Mouse (Mus musculus) neutrophil, adult 5-6 weeks (primary cell): ENCODE data around the gene Cpeb2. TPM values are rescaled to one million over a fixed set of nuclear protein-coding genes. Genes with fewer than 3 reads are reported as not detected.

Source experiments
- ATAC-seq: fragments of 151-379, 151-347 bp; 2 replicates; pipeline ENCODE4 v1.8.0; 2017; ENCODE audit warnings: mild to moderate bottlenecking, moderate TSS enrichment; ENCODE audit not compliant: insufficient number of reproducible peaks, poor library complexity, low FRiP score, severe bottlenecking; ENCODE audit errors: extremely low read depth
- total RNA-seq: library from RNA; stranded (forward); fragments of 200-1000 nt; gene quantifications from 2 replicates; pipeline ENCODE4 v1.2.3, GENCODE M21; 2017

Cpeb2 gene
- total RNA-seq, result 23.0 and 29.1 TPM in 2 replicates

DNA sequence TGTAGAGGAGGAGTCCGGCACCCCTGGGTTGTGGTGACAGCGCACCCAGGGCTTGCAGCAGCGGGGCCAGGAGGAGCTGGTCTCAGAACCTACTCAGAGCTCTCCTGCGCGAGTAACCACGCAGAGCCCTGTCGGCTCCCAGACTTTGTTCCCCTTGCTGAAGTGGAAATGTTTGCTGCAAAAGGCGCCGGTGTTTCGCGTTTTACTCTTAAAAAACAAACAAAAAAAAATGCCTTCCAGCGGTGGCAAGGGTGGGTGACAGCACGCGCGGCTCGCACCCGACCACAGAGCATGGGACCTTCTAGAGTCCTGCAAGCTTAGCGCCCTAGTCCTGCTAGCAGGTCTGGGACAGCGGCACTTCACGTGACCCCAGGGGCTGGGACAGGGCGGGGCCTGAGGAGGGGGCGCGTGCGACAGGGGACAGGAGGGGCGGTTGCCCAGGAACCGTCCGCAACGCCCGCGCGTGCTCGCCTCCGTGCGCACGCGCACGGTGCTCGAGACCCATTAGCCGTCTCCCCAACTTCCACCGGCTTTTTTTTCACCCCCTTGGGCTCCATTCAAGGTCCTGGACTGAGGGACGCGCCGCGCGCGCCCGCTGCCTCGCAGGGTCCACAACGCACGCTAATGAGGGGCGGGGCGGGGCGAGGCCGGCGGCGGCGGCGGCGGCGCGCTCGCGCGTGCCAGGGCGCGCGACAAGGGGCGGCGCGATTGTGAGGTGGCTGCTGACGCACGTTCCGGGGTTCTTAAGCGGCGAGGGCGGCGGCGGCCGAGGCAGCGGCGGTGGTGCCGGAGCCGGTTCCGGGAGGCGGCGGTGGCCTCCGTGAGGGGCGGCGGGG lies at the start of gene Cpeb2:
Gene Cpeb2 (plus strand): TSS at position 691 of the 836 bp plus-strand sequence.
- ATAC-seq, result peak; percentile 47

DNA sequence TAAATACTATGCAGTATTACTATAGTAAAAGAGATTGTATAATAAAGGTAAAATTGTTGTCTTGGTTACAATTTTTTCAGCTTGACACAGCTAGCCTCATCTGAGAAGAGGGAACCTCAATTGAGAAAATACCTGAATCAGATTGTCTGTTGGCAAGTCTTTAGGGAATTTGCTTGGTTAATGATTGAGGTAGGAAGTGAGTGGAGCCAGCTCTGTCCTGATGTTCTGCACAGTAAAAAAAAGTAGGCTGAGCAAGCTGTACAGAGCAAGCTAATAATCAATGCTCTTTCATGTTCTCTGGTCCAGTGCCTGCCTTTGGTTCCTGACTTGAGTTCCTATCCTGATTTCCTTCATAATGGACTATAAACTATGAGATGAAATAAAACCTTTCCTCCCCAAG lies 49.4 kb upstream of the Cpeb2 start:
- ATAC-seq, result no peak

DNA sequence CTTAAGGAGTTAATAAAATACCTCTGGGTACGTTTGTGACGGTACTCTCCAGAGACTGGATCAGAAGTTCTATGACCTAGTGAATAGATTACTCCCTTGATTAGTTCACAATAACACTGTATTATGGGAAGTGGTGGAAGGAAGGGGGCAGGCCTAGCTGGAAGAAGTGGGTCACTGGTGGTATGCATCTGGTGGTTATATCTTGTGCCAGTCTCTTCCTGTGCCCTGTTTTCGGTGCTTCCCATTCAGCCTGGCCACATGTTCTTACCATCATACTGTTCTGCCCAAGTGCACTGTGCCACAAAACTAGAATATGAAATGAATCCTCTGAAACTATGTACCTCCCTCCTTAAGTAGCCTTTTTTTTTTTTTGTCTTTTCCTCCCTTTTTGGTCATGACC lies 48.1 kb upstream of the Cpeb2 start:
- no peak for ATAC-seq

DNA sequence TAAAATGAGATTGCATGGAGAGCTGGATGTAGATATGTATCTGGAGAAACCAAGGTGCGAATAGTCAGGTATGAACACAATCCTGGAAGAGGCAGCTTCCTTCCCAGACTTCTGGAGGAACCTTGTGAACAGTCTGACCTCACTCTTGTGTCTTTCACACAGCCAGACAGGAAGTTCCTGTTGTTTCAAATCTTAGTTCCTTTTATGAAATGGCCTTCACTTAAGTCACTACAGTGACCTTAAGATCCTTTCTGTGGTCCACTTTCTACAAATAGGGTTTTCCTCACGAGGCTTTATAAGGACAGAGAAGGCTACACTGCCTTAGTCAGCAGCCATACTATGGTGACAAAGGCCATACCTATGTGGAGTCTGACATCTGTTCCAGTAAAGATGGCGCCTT lies 47.5 kb upstream of the Cpeb2 start:
- ATAC-seq, result peak; percentile 48; the same call in 1 of the 2 replicates

DNA sequence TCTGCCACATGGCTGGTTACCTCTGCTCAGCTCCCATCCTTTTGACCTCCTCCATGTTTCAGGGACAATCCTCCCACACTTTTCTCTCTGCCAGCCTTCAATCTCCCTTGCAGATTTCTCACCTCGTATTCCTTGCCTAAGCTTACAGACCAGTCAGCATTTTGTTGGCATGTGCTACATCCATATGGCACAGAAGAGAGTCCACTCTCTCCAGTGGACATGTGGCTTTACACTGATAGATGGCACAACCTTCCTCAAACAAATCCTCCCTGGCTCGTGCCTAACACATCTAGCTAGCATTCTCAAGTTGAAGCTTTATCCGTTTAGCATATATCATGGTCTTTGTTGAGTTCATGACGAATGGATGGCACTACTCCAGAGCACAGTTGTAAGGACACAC lies 32.3 kb upstream of the Cpeb2 start:
- ATAC-seq, result no peak

GRCm38 (mm10) chr5:43206495-43207053 lies 26.4 kb upstream of the Cpeb2 start:
- ATAC-seq, result 0 out of 2 replicates have a peak, but pooled peaks have one; percentile 26

DNA sequence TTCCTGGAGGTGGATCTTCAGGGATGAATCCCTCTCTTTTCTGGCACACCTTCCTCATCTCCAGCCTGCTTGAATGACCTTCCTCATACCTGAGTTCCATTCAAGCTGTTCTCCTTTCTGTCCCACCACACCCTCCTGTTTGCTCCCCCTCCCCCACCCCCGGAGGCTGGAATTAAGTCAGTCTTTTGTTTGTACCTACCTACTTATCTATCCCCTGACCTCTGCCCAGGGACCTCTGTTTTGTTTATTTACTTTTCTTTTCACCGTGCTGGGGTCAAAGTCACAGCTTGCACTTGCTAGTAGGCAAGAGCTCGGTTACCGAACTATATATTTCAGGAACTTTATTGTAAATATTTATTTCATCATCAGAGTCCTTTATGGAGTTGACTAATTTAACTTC lies 15.5 kb upstream of the Cpeb2 start:
- no peak for ATAC-seq

- 0 out of 2 replicates have a peak, but pooled peaks have one; percentile 13 for ATAC-seq
Observed at GRCm38 (mm10) chr5:43217987-43218846, 14.8 kb upstream of the Cpeb2 start.

- no peak for ATAC-seq
Observed at GRCm38 (mm10) chr5:43218847-43219132, 14.2 kb upstream of the Cpeb2 start.

- no peak for ATAC-seq
Observed at GRCm38 (mm10) chr5:43223359-43223758, 9.6 kb upstream of the Cpeb2 start.

DNA sequence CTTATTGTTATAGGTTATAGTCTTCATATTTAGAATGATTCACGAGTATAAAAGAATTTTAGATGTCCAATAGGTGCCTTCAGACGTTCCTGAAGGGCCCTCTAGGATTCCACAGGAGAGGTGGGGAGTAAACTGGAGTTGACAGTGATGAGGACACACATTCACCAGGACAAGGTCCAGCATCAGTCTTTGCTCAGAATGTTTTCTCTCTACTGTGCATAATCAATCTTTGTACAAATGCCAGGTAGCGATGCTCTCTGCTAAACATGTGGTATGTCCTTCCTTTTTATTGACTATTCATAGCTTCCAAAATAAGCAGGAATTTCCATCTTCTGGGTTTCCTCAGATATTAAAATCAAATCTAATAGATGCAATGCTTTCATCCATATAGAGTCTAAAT lies 8.7 kb upstream of the Cpeb2 start:
- ATAC-seq, result no peak

DNA sequence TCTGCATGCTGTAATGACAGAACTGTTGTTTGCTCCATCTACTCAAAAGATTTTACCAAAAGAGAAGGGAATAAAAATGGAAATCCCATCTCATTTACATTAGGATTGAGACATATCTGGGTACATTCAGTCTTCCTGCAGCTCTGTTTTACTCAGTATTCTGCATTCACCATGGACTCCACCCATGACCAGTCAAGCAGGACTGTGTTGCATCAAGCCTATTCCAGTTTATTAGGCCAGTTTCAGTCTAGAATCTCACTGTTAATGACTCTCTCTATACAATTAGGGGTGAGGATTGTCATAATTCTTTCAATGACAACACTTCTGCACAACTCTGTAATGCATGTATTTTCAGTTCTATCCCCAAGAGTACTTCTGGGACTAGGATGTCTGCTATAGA lies 6.8 kb upstream of the Cpeb2 start:
- no peak for ATAC-seq

GRCm38 (mm10) chr5:43227607-43228006 lies 5.4 kb upstream of the Cpeb2 start:
- no peak for ATAC-seq

GRCm38 (mm10) chr5:43231061-43231460 lies 1.9 kb upstream of the Cpeb2 start:
- no peak for ATAC-seq

DNA sequence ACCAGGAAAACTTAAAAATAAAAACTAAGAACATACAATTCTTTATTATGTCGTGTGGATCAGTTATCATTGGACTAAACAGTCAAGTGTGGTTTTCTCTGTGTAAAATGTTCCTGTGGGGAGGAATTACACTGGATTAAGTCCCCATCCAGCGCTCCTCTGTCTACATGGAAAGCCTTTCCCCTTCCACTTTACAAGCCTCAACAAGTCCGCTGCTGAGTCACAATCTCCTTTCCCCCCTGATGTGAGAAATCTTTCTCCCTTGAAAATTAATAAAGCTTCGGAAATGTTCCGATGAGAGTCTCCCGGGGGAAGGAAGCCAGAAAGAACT lies 856 bp upstream of the Cpeb2 start:
- no peak for ATAC-seq

- peak; percentile 67 for ATAC-seq
Observed at GRCm38 (mm10) chr5:43233316-43234181, 579 bp downstream of the Cpeb2 start.

GRCm38 (mm10) chr5:43234321-43235185 lies 1.6 kb downstream of the Cpeb2 start:
- peak; percentile 0; the same call in 1 of the 2 replicates for ATAC-seq

- peak; percentile 13; the same call in 1 of the 2 replicates for ATAC-seq
Observed at GRCm38 (mm10) chr5:43235186-43235785, 2.3 kb downstream of the Cpeb2 start.
